Mouse (Mus musculus) embryonic facial prominence, embryonic 14.5 days (tissue): ENCODE results near the gene Mapk1ip1. TPM values are rescaled to one million over a fixed set of nuclear protein-coding genes. Genes with fewer than 3 reads are reported as not detected.

Experiments used
- ATAC-seq: fragments of 200-750 bp; cut with Nextera tagmentation; 2 replicates; pipeline ENCODE4 v1.8.0; 2017; ENCODE audit warnings: low read depth, moderate number of reproducible peaks, moderate TSS enrichment
- DNase-seq: peaks from one replicate; pipeline ENCODE4 v3.0.0-alpha.2; 2015; ENCODE audit warnings: low spot score
- H3K27ac ChIP-seq: fragments of 300-500 bp; sonication (generic); replicated peaks from 2 replicates; pipeline ENCODE4 v1.5.1; 2014; ENCODE audit warnings: low read depth, mild to moderate bottlenecking, low read length, moderate library complexity
- H3K27me3 ChIP-seq: fragments of 300-500 bp; sonication (generic); replicated peaks from 2 replicates; pipeline ENCODE4 v1.6.1; 2014; ENCODE audit warnings: low read length; ENCODE audit not compliant: control insufficient read depth, insufficient read depth
- H3K36me3 ChIP-seq: fragments of 300-500 bp; sonication (generic); 2 replicates; pipeline ENCODE4 v1.6.1; 2014; ENCODE audit warnings: low read length, mixed read lengths; ENCODE audit not compliant: control insufficient read depth, insufficient read depth
- H3K4me1 ChIP-seq: fragments of 300-500 bp; sonication (generic); 2 replicates; pipeline ENCODE4 v1.6.1; 2014; ENCODE audit warnings: antibody characterized with exemption, low read length; ENCODE audit not compliant: control insufficient read depth, insufficient read depth
- H3K4me2 ChIP-seq: fragments of 300-500 bp; sonication (generic); 2 replicates; pipeline ENCODE4 v1.6.1; 2014; ENCODE audit warnings: low read depth, mild to moderate bottlenecking, low read length, moderate library complexity, mixed read lengths
- H3K4me3 ChIP-seq: fragments of 300-500 bp; sonication (generic); 2 replicates; pipeline ENCODE4 v1.5.1; 2014; ENCODE audit warnings: low read depth, mild to moderate bottlenecking, low read length
- H3K9ac ChIP-seq: fragments of 300-500 bp; sonication (generic); 2 replicates; pipeline ENCODE4 v1.6.1; 2014; ENCODE audit warnings: low read depth, mild to moderate bottlenecking, low read length, moderate library complexity, mixed read lengths
- H3K9me3 ChIP-seq: fragments of 300-500 bp; sonication (generic); 2 replicates; pipeline ENCODE4 v1.6.1; 2016; ENCODE audit warnings: low read length; ENCODE audit not compliant: control insufficient read depth
- WGBS: fragments of 180-500 bp; shearing (Covaris S2); extraction: QIAGEN DNeasy Blood & Tissue Kit; methylation state at CpG from one replicate; pipeline ENCODE4 v1.1.7; 2014; 5-methylcytosine and 5-hydroxymethylcytosine counted together
- polyA plus RNA-seq: library from polyadenylated mRNA; unstranded; fragments of >200 nt; fragmentation: Nextera tagmentation; extraction: Ambion mirVana; gene quantifications from 2 replicates; pipeline ENCODE4 v1.2.1, GENCODE M21; 2014

The Mapk1ip1 gene
- polyA plus RNA-seq, 1 experiment from 2014 or later: 13.6 TPM

DNA sequence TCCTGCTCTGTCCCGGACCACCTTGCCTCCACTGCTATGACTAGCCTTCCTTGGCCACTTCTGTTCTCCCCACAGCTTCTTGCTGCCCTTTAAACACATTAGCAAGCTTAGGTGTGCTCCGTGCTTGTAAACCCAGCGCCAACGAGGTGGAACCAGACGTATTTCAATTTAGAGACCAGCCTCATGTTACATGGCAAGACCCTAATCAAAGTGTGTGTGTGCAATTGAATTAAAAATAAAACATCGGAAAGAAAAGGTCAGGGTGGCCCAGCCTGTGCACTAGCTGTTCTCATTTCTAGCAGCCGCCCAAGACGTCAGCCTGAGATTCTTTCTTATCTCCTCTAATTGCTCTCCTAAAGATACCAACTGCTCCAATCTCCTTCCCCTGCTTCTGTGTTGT is 962 bp downstream of the Mapk1ip1 start:
- H3K9me3 ChIP-seq: no peaks in the 10 kb centered on the region
- H3K27ac ChIP-seq: no peak overlapping the region
- peak overlapping the region; percentile 85 for H3K4me2 ChIP-seq
- 44% methylated on average over 8 of the region's 8 CpGs for WGBS
- no peak for ATAC-seq
- H3K36me3 ChIP-seq: peaks cover 12% of the 10 kb centered on the region
- H3K4me1 ChIP-seq: peaks cover 37% of the 10 kb centered on the region
- no peak for DNase-seq
- peak overlapping the region; percentile 32; the same call in 1 of the 2 replicates for H3K9ac ChIP-seq
- H3K4me3 ChIP-seq: peak overlapping the region; percentile 97
- no peaks in the 10 kb centered on the region for H3K27me3 ChIP-seq

GRCm38 (mm10) chr7:138843421-138843820 is 2.7 kb downstream of the Mapk1ip1 start:
- ATAC-seq (no peak), DNase-seq (no peak)
- 90% methylated on average over 4 of the region's 4 CpGs for WGBS
- Histone ChIP-seq H3K4me3 (no peak overlapping the region), H3K27me3 (no peaks in the 10 kb centered on the region), H3K4me2 (no peak overlapping the region), H3K36me3 (peaks cover 6% of the 10 kb centered on the region), H3K9me3 (no peaks in the 10 kb centered on the region), H3K27ac (no peak overlapping the region), H3K4me1 (peaks cover 37% of the 10 kb centered on the region), H3K9ac (0 out of 2 replicates have a peak overlapping the region, but pooled peaks have one; percentile 3)

- H3K9ac ChIP-seq: no peak overlapping the region
- no peaks in the 10 kb centered on the region for H3K27me3 ChIP-seq
- H3K4me2 ChIP-seq: no peak overlapping the region
- H3K36me3 ChIP-seq: peaks cover 1% of the 10 kb centered on the region
- H3K4me1 ChIP-seq: peaks cover 22% of the 10 kb centered on the region
- no peak for ATAC-seq
- H3K9me3 ChIP-seq: no peaks in the 10 kb centered on the region
- WGBS: 86% methylated on average over 3 of the region's 3 CpGs
- no peak overlapping the region for H3K4me3 ChIP-seq
- no peak for DNase-seq
- H3K27ac ChIP-seq: no peak overlapping the region
Observed at GRCm38 (mm10) chr7:138841436-138842151, 4.5 kb downstream of the Mapk1ip1 start.

DNA sequence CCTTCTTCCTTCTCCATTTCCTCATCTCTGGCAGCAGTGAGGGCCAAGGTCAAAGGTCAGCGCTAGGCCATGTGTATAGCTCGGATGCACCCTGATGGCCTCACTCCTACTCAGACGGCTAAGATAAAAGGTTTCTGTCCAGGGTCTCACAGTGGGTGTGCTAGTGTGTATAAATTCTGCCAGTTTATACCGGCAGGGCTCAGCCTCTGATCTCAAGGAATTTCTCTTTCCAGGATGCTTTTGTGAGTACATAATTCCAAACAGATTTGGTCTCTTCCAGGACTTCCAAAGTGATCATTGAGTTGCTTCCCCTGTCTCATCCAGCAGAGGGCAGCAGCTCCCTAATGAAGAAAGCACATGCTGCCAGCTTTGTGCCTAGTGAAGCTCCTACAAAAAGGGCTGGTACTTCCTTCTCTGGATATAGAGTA is 5.5 kb downstream of the Mapk1ip1 start:
- Histone ChIP-seq H3K4me2 (no peak overlapping the region), H3K27me3 (no peaks in the 10 kb centered on the region), H3K36me3 (peaks cover 11% of the 10 kb centered on the region), H3K4me1 (peaks cover 22% of the 10 kb centered on the region), H3K9me3 (no peaks in the 10 kb centered on the region), H3K9ac (0 out of 2 replicates have a peak overlapping the region, but pooled peaks have one; percentile 19), H3K4me3 (no peak overlapping the region), H3K27ac (peak overlapping the region; percentile 55; the same call in 1 of the 2 replicates)
- peak; percentile 91 for DNase-seq
- 25% methylated on average over 4 of the region's 4 CpGs for WGBS
- peak; percentile 64 for ATAC-seq

- peaks cover 14% of the 10 kb centered on the region for H3K36me3 ChIP-seq
- DNase-seq (peak; percentile 27), ATAC-seq (no peak)
- H3K9me3 ChIP-seq: no peaks in the 10 kb centered on the region
- no peak overlapping the region for H3K4me3 ChIP-seq
- no peaks in the 10 kb centered on the region for H3K27me3 ChIP-seq
- H3K4me1 ChIP-seq: no peaks in the 10 kb centered on the region
- H3K9ac ChIP-seq: no peak overlapping the region
- H3K4me2 ChIP-seq: no peak overlapping the region
- H3K27ac ChIP-seq: no peak overlapping the region
- WGBS: 88% methylated on average over 3 of the region's 3 CpGs
Observed at GRCm38 (mm10) chr7:138835028-138835427, 11.0 kb downstream of the Mapk1ip1 start.

GRCm38 (mm10) chr7:138827812-138828211 is 18.3 kb downstream of the Mapk1ip1 start:
- DNase-seq (peak; percentile 62), ATAC-seq (peak; percentile 18; the same call in 1 of the 2 replicates)
- no peaks in the 10 kb centered on the region for H3K36me3 ChIP-seq
- H3K27me3 ChIP-seq: no peaks in the 10 kb centered on the region
- 18% methylated on average over 11 of the region's 11 CpGs for WGBS
- H3K9me3 ChIP-seq: no peaks in the 10 kb centered on the region
- no peak overlapping the region for H3K4me3 ChIP-seq
- H3K4me1 ChIP-seq: no peaks in the 10 kb centered on the region
- no peak overlapping the region for H3K9ac ChIP-seq
- H3K4me2 ChIP-seq: no peak overlapping the region
- no peak overlapping the region for H3K27ac ChIP-seq

DNA sequence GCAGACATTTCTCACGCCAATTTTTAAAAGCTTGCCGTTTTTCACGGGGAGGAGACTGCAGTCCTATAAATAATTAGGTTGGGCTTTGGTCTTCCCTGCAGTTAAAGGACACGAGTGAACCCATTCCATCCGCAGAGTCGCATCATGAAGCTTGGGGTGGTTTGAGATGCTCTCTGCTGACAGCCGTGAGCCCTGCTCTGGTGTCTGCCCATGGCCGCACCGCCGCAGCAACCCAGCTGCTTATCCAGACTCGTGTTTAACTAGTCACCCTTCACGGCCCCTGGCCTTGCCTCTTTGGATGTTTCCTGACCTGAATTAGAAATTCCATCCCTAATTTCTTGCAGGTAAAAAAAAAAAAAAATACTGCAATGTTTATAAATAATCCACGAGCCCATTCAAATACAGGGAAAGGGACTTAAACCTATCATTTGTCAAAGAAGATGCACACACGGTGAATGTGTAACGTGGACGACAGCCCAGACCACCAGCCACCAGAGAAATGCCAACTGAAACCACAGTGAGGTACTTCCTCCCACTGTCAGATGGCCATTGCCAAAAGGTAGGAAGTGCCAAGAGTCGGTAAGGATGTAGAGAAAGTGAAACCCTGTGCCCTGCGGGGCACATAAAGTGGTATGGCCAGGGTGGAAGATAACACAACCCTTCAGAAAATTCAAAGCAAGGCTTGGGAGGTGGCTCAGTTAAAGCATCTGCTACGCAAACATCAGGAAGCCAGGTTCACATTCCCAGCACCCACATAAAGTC is 20.9 kb downstream of the Mapk1ip1 start:
- H3K36me3 ChIP-seq: no peaks in the 10 kb centered on the region
- no peak overlapping the region for H3K4me3 ChIP-seq
- H3K9me3 ChIP-seq: no peaks in the 10 kb centered on the region
- 80% methylated on average over 19 of the region's 19 CpGs for WGBS
- DNase-seq (no peak), ATAC-seq (no peak)
- H3K9ac ChIP-seq: no peak overlapping the region
- no peaks in the 10 kb centered on the region for H3K27me3 ChIP-seq
- H3K27ac ChIP-seq: no peak overlapping the region
- H3K4me1 ChIP-seq: no peaks in the 10 kb centered on the region
- no peak overlapping the region for H3K4me2 ChIP-seq

DNA sequence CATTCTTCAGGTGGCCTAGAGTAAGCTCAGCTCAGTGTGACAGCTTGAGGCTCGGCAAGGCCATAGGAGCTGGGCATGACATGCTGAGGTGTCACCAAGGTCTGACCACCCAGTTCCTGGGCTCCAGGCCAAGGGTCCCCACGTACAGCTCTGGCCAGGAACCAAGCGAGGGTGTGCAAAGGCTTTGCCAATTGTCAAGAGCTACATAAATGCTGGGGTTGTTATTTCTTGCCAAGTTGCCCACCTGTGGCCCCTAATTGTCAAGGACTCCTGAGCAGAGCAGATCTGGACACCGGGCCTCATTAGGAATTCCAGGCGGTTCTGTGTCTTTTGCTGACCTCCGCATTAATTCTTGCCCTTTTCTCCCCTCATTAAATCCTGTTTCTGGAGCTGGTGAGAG is 21.6 kb downstream of the Mapk1ip1 start:
- WGBS: 82% methylated on average over 6 of the region's 6 CpGs
- DNase-seq (no peak), ATAC-seq (no peak)
- no peaks in the 10 kb centered on the region for H3K4me1 ChIP-seq
- H3K4me2 ChIP-seq: no peak overlapping the region
- no peaks in the 10 kb centered on the region for H3K9me3 ChIP-seq
- H3K4me3 ChIP-seq: no peak overlapping the region
- H3K27me3 ChIP-seq: no peaks in the 10 kb centered on the region
- H3K9ac ChIP-seq: no peak overlapping the region
- no peaks in the 10 kb centered on the region for H3K36me3 ChIP-seq
- H3K27ac ChIP-seq: no peak overlapping the region
